Mouse (Mus musculus) midbrain, postnatal 0 days (tissue): Measurements from ENCODE around the gene Tmem230. TPM values are rescaled to one million over a fixed set of nuclear protein-coding genes. Genes with fewer than 3 reads are reported as not detected.

Source experiments
- ATAC-seq: fragments of 200-750 bp; cut with Nextera tagmentation; 2 replicates; pipeline ENCODE4 v1.8.0; 2017; ENCODE audit warnings: moderate number of reproducible peaks, mild to moderate bottlenecking, moderate TSS enrichment, moderate library complexity; ENCODE audit not compliant: low FRiP score
- DNase-seq: peaks from one replicate; pipeline ENCODE4 v3.0.0-alpha.2; 2015; ENCODE audit warnings: low spot score
- H3K27ac ChIP-seq: fragments of 300-500 bp; sonication (generic); 2 replicates; pipeline ENCODE4 v1.5.1; 2014; ENCODE audit warnings: low read depth, mild to moderate bottlenecking, low read length, mixed read lengths
- H3K27me3 ChIP-seq: fragments of 300-500 bp; sonication (generic); 2 replicates; pipeline ENCODE4 v1.6.1; 2014; ENCODE audit warnings: low read length, control low read depth, mixed read lengths; ENCODE audit not compliant: insufficient read depth
- H3K36me3 ChIP-seq: fragments of 300-500 bp; sonication (generic); 2 replicates; pipeline ENCODE4 v1.6.1; 2014; ENCODE audit warnings: low read length, control low read depth, mixed read lengths; ENCODE audit not compliant: insufficient read depth
- H3K4me1 ChIP-seq: fragments of 300-500 bp; sonication (generic); 2 replicates; pipeline ENCODE4 v1.6.1; 2014; ENCODE audit warnings: mild to moderate bottlenecking, control low read depth, antibody characterized with exemption, low read length, mixed read lengths; ENCODE audit not compliant: insufficient read depth
- H3K4me2 ChIP-seq: fragments of 300-500 bp; sonication (generic); 2 replicates; pipeline ENCODE4 v1.6.1; 2014; ENCODE audit warnings: low read depth, mild to moderate bottlenecking, low read length, mixed read lengths; ENCODE audit not compliant: poor library complexity, severe bottlenecking
- H3K4me3 ChIP-seq: fragments of 300-500 bp; sonication (generic); 2 replicates; pipeline ENCODE4 v1.5.1; 2014; ENCODE audit warnings: low read depth, mild to moderate bottlenecking, low read length, moderate library complexity
- H3K9ac ChIP-seq: fragments of 300-500 bp; sonication (generic); replicated peaks from 2 replicates; pipeline ENCODE4 v1.6.1; 2014; ENCODE audit warnings: mild to moderate bottlenecking, low read length, moderate library complexity, mixed read lengths; ENCODE audit not compliant: poor library complexity, severe bottlenecking
- H3K9me3 ChIP-seq: fragments of 300-500 bp; sonication (generic); 2 replicates; pipeline ENCODE4 v1.6.1; 2016; ENCODE audit warnings: low read length, control low read depth
- CTCF ChIP-seq: IDR thresholded peaks from 2 replicates; pipeline ENCODE4 v1.5.1; 2016; ENCODE audit warnings: antibody characterized with exemption, mild to moderate bottlenecking
- WGBS: fragments of 180-500 bp; shearing (Covaris S2); extraction: QIAGEN DNeasy Blood & Tissue Kit; methylation state at CpG from one replicate; pipeline ENCODE4 v1.1.7; 2014; 5-methylcytosine and 5-hydroxymethylcytosine counted together
- polyA plus RNA-seq: library from polyadenylated mRNA; unstranded; fragments of >200 nt; fragmentation: Nextera tagmentation; extraction: Ambion mirVana; gene quantifications from 2 replicates; pipeline ENCODE4 v1.2.1, GENCODE M21; 2015
- total RNA-seq: library from RNA; depleted of rRNA; stranded (reverse); fragments of >200 nt; gene quantifications from 2 replicates; pipeline ENCODE4 v1.2.3, GENCODE M21; 2014

Tmem230 gene
- total and polyA plus RNA-seq, 2 experiments from 2014 or later, result 40.1 to 42.0 TPM

DNA sequence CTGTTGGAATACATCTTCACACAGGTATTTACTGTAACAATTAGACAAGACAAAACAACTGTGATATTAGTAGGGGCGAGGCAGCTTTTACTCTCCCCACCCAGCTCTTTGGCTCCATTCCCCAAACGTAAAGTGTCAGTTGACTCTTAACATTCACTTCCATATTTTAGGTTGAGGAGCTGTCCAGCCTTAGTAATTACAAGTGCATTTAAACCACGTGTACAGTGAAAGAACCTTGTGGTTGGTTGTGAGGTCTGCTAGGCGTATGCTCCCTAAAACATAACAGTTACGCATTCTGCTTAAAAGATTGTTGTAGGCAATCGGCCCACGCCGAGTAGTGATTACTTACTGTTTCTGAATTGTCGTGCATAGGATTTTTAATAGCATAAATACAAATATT lies 17.6 kb upstream of the Tmem230 start:
- Histone ChIP-seq H3K4me1 (peaks cover 6% of the 10 kb centered on the region), H3K36me3 (no peaks in the 10 kb centered on the region), H3K4me3 (no peak overlapping the region; the same call in 1 of the 2 replicates), H3K9me3 (no peaks in the 10 kb centered on the region), H3K4me2 (peak overlapping the region; percentile 67), H3K27me3 (no peaks in the 10 kb centered on the region), H3K9ac (no peak overlapping the region), H3K27ac (no peak overlapping the region)
- no peak for DNase-seq
- TF ChIP-seq CTCF, result no peak
- 92% methylated on average over 9 of the region's 9 CpGs for WGBS
- ATAC-seq, result no peak

DNA sequence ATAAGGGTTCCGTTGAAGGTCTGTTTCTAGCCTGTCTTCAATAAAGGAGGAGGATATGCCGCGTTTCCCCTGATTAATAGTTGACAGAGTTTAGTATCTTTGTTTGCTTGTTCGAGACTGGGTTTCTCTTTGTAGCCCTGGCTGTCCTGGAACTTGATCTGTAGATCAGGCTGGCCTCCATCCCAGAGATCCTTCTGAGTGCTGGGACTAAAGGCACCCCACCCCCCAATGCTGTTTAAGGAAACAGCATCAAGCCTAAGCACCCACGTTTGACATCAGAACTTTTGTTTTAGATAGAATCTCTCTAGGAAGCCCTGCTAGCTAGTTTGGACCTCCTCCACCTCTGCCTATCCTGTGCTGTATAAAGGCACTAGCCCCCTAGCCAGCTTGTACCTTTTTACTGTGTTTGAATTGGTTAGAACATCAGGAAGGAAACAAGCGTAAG lies 16.7 kb upstream of the Tmem230 start:
- Histone ChIP-seq H3K9me3 (no peaks in the 10 kb centered on the region), H3K4me1 (peaks cover 6% of the 10 kb centered on the region), H3K4me2 (peak overlapping the region; percentile 67), H3K27ac (peak overlapping the region; percentile 79), H3K27me3 (no peaks in the 10 kb centered on the region), H3K4me3 (peak overlapping the region; percentile 98), H3K9ac (peak overlapping the region; percentile 90), H3K36me3 (no peaks in the 10 kb centered on the region)
- 13% methylated on average over 6 of the region's 6 CpGs for WGBS
- no peak for TF ChIP-seq CTCF
- ATAC-seq (no peak), DNase-seq (no peak)

DNA sequence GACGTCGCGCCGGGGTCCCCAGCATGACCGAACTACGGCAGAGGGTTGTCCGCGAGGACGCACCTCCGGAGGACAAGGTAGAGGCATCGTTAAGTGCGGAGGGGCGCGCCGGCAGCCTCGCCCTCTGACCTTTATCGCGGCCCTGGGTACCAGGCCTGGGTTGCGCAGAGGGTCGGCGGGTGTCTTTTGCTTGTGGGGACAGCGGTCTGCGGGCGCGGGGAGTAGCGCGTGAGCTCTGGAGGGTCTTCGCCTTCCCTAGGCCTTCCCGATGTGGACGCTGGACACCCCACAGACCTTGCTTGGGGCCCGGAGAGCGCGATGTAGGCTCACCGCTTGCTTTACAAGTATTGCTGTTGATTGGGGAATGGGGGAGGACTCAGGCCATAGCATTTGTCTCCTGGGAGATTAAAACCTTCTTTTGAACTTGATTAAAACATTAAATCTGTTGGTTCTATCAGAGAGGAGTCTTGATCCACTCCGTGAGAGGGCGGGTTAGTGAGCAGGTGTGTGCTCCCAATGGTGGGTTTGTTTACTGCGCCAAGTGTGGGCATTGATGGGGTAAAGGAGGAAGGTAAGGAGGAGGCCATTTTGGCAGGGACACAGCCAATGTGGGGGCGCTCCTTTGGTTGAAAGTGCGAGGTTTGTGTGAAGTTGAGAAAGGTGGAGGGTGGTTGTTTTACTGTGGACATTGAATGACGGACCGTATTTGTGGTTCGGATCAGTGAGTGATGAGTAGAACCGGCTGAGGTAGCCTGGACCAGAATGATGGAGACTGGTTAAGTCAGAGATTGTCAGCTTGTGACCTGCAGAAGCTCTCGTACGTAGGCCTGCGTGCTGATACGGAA lies 16.0 kb upstream of the Tmem230 start:
- H3K4me3 ChIP-seq, result peak overlapping the region; percentile 98
- under 1% methylated on average over 47 of the region's 47 CpGs for WGBS
- H3K36me3 ChIP-seq, result no peaks in the 10 kb centered on the region
- peak overlapping the region; percentile 90 for H3K9ac ChIP-seq
- no peaks in the 10 kb centered on the region for H3K9me3 ChIP-seq
- peak overlapping the region; percentile 79 for H3K27ac ChIP-seq
- H3K4me1 ChIP-seq, result peaks cover 6% of the 10 kb centered on the region
- TF ChIP-seq CTCF, result peak; percentile 11; the same call in 1 of the 2 replicates
- H3K27me3 ChIP-seq, result no peaks in the 10 kb centered on the region
- peak; percentile 55; the same call in 1 of the 2 replicates for ATAC-seq
- peak; percentile 57 for DNase-seq
- H3K4me2 ChIP-seq, result peak overlapping the region; percentile 67

DNA sequence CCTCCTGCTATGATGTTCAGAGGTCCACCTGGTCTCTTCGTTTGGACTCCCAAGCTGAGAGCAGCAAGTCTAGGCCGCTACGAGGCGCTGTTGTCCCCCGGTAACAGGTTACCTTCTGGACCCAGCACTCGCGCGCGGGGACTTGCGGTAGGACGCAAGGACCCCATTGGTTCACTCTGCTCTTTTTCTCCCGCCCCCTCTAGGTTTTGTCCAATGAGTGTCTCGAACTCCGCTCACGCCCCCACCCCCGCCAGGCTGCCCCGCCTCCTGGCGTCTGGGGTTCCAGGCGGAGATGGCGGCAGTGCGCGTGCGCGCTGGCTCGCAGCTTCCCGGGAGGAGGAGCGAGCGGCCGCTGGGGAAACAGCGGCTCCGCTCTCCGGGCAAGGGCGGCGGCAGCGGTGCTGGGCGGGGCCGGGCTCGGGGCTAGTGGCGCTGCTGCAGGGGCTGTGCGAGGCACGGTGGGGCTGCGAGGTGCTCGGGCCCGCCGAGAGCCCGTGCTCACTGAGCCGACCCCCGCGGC lies 15.3 kb upstream of the Tmem230 start, which contains the start of gene Cds2:
Gene Cds2, plus strand, starts transcription at position 270 of the 520 bp plus-strand sequence.
- H3K9ac ChIP-seq, result peak within 1 kb of the TSS; percentile 90
- WGBS, result 2% methylated on average over 42 of the region's 49 CpGs
- no peaks in the 10 kb centered on the region for H3K36me3 ChIP-seq
- TF ChIP-seq CTCF, result peak; percentile 93
- H3K27ac ChIP-seq, result peak within 1 kb of the TSS; percentile 79
- DNase-seq (peak; percentile 99), ATAC-seq (peak; percentile 99)
- no peaks in the 10 kb centered on the region for H3K27me3 ChIP-seq
- peak within 1 kb of the TSS; percentile 98 for H3K4me3 ChIP-seq
- H3K4me2 ChIP-seq, result peak within 1 kb of the TSS; percentile 67
- peaks cover 6% of the 10 kb centered on the region for H3K4me1 ChIP-seq
- H3K9me3 ChIP-seq, result no peaks in the 10 kb centered on the region

DNA sequence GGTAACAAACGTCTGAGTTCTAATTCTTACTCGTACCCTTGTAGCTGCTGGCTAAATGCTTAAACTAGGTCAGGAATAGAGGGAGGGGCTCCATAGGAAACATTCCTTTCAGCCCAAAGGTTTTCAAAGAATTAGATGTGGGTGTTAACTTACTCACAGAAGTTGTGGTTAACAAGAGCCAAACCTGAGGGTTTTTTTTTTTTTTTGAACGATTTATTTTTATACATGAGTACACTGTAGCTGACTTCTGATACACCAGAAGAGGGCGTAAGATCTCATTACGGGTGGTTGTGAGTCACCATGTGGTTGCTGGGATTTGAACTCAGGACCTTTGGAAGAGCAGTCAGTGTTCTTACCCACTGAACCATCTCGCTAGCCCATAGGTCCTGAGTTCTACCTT lies 14.6 kb upstream of the Tmem230 start:
- DNase-seq (no peak), ATAC-seq (no peak)
- Histone ChIP-seq H3K4me2 (no peak overlapping the region), H3K4me1 (peaks cover 6% of the 10 kb centered on the region), H3K9ac (no peak overlapping the region), H3K9me3 (no peaks in the 10 kb centered on the region), H3K4me3 (no peak overlapping the region), H3K27me3 (no peaks in the 10 kb centered on the region), H3K27ac (no peak overlapping the region), H3K36me3 (no peaks in the 10 kb centered on the region)
- TF ChIP-seq CTCF, result no peak
- WGBS, result 69% methylated on average over 6 of the region's 6 CpGs

DNA sequence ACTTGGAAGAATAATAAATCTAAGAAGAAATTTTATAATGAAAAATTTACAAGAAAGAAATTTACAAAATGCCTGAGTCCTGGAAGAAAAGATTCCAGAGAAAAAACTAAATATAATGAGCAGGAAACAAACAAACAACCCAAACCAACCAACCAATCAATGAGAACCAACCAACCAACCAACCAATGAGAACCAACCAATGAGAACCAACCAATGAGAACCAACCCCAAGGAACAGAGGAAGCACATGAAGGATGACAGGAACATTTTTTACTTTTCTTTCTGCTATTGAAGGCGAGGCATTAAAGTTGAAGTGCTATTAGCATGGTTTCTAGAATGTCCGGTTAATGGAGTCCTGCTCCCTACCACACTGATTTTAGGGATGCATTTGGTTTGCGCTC lies 13.0 kb upstream of the Tmem230 start:
- Histone ChIP-seq H3K4me1 (peaks cover 6% of the 10 kb centered on the region), H3K36me3 (no peaks in the 10 kb centered on the region), H3K9me3 (no peaks in the 10 kb centered on the region), H3K9ac (no peak overlapping the region), H3K4me3 (no peak overlapping the region), H3K27me3 (no peaks in the 10 kb centered on the region), H3K27ac (no peak overlapping the region), H3K4me2 (no peak overlapping the region)
- no peak for TF ChIP-seq CTCF
- ATAC-seq (no peak), DNase-seq (no peak)
- 96% methylated on average over 3 of the region's 3 CpGs for WGBS
